Mouse (Mus musculus) gastrocnemius, adult 8-10 months (tissue): ENCODE data around the gene Tceanc. TPM values are rescaled to one million over a fixed set of nuclear protein-coding genes. Genes with fewer than 3 reads are reported as not detected.

ENCODE experiments used
- DNase-seq, 2 experiments: peaks; one replicate each; pipeline ENCODE4 v3.0.0; 2022; ENCODE audit warnings: low spot score in 2 of 2
- total RNA-seq, 4 experiments: library from RNA; stranded (reverse); gene quantifications; 2 replicates each; pipeline ENCODE4 v1.2.4; 2022

Gene Tceanc
- total RNA-seq, 4 experiments from 2014 or later: 1.7 to 3.8 (median 3.5) TPM

DNA sequence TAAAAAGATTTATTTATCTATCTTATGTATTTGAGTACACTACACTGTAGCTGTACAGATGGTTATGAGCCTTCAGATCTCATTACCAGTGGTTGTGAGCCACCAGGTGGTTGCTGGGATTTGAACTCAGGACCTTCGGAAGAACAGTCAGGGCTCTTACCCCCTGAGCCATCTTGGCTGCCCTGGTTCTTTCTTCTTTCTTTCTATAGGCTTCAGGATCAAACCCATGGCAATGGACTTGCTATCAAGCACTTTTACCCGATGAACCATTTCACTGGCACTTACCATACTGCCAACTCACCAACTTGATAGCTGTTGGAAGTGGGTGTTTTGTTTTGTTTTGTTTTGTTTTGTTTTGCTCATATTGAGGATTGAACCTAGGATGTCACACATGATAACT lies 23.3 kb downstream of the Tceanc start:
- no peak for DNase-seq

DNA sequence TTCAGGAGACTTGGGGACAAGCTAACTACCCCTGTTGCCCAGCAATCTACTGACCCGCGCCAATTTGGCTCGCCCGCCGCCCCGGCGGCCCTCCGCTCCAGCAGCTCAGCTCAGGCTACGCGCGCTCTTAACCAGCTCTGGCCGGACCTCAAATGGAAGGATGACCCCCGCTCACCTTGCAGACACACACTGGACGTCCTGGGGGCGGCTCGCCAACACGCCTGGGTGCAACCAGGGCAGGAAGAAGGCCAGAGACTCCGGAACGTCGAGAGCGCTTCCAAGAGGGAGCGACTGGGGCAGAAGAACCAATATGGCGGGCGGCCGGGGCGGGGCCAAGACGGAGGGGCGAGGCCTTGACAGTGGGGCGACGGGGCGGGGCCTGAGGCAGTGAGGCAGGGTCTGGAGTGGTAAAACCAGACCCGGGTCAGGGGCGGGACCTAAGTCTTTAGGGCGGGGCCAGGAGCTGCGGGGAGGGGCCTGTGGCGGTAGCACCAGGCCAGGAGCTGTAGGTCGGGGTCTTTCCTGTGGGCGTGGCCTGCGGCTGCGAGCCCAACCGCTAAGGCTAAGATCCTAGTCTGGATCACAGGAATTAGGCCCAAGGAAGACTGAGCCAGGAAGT lies 38.9 kb downstream of the Tceanc start, which contains the start of gene Rab9:
Gene Rab9, minus strand, starts transcription at position 503 of the 619 bp plus-strand sequence.
- peak; percentile 89 for DNase-seq

DNA sequence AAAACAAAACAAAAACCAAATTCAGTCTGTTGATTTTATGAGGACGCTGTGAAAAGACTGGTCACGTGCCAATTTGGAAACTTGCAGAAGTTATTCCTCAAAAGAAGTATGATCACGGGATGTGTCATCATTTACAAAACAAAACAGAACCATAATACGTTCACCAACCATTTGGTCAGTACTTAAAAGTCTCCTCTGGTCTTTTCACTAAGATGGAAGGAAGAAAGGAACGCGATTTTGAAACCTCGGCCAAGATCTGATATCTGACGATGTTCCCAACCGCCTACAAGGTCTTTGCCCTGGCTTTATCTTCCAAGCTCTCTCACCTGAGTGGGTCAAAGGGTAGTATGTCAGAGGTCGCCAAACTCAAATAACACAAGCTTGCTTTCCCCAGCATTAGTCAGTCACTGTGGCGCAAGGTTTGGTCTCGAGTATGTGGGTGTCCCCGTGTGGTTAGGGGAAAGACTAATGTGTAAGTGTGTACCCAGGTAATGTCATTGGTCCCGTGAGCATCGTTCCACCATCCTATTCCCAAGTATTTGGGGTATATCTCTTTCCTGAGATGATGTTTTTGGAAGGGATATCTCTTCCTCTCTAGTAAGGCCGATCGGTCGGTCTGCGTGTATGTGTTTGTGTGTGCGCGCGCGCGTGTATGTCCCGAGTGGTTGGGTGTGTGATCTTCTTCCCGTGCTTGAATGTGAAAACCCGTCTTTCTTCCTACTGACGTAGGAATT lies 39.6 kb downstream of the Tceanc start:
- peak in 1 of 2 experiments; percentile 2 for DNase-seq

DNA sequence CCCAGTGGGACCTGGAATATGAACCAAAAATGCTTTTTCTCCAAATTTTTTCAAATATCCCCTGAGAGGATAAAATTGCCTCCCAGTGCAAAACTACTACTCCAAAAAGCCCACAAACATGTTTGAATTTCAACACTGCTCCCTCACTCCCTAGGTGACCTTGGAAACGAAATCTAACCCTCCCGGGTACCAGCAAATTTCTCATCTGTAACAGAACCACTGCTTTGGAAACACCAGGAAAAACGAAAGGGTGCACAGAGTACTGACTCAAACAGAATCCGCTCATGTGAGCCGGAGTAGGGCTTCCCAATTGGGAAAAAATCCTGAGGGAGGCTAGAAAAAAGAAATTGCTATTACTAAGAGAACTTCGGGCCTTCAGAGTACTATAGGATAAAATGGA lies 41.0 kb downstream of the Tceanc start:
- no peak for DNase-seq

DNA sequence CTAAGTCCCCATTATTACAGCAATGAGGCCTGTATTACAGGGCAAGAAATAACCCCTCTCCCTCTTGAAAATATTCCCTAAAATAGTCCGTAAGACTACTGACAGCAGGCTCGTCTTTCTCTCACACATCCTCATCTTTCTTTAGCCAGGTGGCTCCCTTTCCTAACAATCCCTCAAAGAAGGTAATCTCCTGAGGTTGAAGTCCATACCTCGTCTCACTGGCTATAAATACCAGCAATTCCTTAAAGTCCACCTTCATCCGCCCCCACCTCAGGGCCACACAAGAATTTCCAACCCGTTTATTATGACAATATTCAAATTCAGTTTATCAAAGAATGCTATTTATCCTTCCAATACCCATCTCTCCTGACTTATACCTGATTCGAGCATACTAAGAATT lies 45.8 kb downstream of the Tceanc start:
- DNase-seq: no peak

DNA sequence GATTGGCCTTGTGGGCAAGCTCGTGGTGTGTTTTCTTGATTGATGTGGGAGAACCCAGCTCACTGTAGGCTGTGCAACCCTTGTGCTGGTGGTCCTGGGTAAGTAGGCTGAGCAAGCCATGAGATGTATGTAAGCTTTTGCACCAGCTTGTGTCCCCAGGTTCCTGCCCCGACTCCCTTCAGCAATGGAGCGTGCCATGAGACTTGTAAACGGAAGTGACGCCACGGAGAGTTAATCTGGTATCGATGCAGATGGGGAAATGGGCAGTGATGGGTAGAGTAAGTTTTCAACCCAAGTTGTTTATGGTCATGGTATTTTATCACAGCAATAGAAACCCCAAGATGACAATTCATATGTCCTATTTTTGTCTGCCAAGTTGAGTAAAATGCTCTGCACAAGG lies 50.0 kb downstream of the Tceanc start:
- no peak for DNase-seq

DNA sequence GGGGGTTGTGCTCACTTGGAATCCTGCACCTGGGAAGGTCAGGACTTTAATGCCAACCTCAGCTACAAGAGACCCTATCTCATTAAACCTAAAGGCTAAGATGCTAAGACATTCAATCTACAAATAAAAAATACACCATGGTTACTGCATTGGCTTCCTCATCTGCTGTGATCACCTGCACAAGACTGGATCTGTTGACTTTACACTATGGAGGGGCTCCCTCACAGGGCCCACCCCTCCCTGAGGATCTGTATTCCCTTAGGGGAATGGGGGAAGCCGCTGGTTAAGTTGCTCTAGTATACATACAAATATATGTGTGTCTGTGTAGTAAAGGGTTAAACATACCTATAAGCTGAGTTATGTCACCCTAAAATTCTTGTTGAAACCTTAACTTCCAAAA lies 62.8 kb downstream of the Tceanc start:
- DNase-seq: no peak

DNA sequence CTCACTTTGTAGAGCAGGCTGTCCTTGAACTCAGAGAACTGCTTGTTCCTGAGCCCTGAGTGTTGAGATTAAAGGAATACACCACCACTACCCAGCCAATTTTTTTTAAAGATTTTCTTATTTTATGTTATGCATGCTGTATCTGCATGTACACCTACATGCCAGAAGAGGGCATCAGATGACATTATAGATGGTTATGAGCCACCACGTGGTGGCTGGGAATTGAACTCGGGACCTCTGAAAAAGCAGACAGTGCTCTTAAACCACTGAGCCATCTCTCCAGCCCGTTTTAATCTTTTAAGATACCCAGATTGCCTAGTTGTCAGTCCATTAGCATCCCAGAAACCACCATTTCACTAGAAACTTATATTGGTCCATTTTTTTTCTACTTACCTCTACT lies 64.0 kb downstream of the Tceanc start:
- DNase-seq: no peak

DNA sequence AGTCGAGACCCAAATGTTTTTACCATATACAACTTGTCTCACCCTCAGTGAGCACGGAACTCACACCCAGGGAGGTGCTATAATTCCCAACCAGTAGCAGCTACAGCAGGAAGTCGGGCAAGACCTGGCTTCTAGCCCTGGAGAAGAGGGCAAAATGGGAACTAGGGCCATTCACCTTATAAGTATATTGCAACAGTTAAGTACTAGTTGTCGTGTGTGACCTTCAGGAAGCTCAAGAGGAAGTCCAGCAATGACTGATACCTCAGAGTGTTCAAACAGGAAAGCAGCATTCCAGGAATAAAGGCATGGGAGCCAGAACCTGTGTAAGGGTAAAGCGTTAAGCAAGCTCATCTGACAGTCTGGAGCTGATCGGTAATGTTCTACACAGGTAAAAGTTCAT lies 64.8 kb downstream of the Tceanc start:
- no peak for DNase-seq

Other genes starting within 250 kb of the Tceanc start
- gene Trappc2, start 78.0 kb downstream of the Tceanc start, total RNA-seq: 10 to 100 TPM; 16.4 to 21.3 (median 19.1) TPM
- gene Ofd1, start 77.9 kb downstream of the Tceanc start, total RNA-seq: 1 to 10 TPM; 4.3 to 6.5 (median 5.3) TPM
- gene Rab9, start 38.7 kb downstream of the Tceanc start, total RNA-seq: 10 to 100 TPM; 15.3 to 19.5 (median 18.4) TPM
- under 1 TPM in 3 of 4 experiments, not detected in 1; 0.16 to 0.52 (median 0.34) TPM for gene Egfl6, start 67.2 kb upstream of the Tceanc start, total RNA-seq